Mouse (Mus musculus) stomach, postnatal 0 days (tissue): ENCODE data around the gene Tas1r1.

Experiments used
- CTCF ChIP-seq: IDR thresholded peaks from 2 replicates; pipeline ENCODE4 v1.5.1; 2016; ENCODE audit warnings: antibody characterized with exemption, low read depth, mild to moderate bottlenecking, moderate library complexity
- EP300 ChIP-seq: optimal IDR thresholded peaks from 2 replicates; pipeline ENCODE3; 2016; ENCODE audit warnings: antibody characterized with exemption

- peak; percentile 26; the same call in 1 of the 2 replicates for TF ChIP-seq CTCF
- no peak for TF ChIP-seq EP300
Measured at GRCm38 (mm10) chr4:152026751-152027508, 11.4 kb downstream of the Tas1r1 start.
